Mouse (Mus musculus) forebrain, embryonic 10.5 days (tissue): ENCODE measurements at regions not wholly inside any gene's neighbourhood (a gene's known extent, or its start where the extent isn't known, plus 50 kb on each side); places are given as distances from the start of the nearest gene placed in this dataset.
"Not testable (repeated sequence)": the region's sequence is repeated elsewhere in the genome, so short reads cannot be mapped to it uniquely, and the experiment has no call there.

Experiments used
- DNase-seq: peaks from one replicate; pipeline ENCODE4 v3.0.0-alpha.2; 2017; ENCODE audit warnings: low spot score; ENCODE audit errors: extremely low spot score
- H3K27ac ChIP-seq: fragments of 300-500 bp; sonication (generic); 2 replicates; pipeline ENCODE4 v1.5.1; 2016; ENCODE audit warnings: mild to moderate bottlenecking
- H3K27me3 ChIP-seq: fragments of 300-500 bp; sonication (generic); 2 replicates; pipeline ENCODE4 v1.6.1; 2016; ENCODE audit warnings: mild to moderate bottlenecking; ENCODE audit not compliant: poor library complexity, severe bottlenecking
- H3K36me3 ChIP-seq: fragments of 300-500 bp; sonication (generic); replicated peaks from 2 replicates; pipeline ENCODE4 v1.6.1; 2016; ENCODE audit warnings: mild to moderate bottlenecking, moderate library complexity
- H3K4me1 ChIP-seq: fragments of 300-500 bp; sonication (generic); 2 replicates; pipeline ENCODE4 v1.6.1; 2016
- H3K4me3 ChIP-seq: fragments of 300-500 bp; sonication (generic); 2 replicates; pipeline ENCODE4 v1.5.1; 2016; ENCODE audit warnings: mild to moderate bottlenecking, moderate library complexity
- H3K9me3 ChIP-seq: fragments of 300-500 bp; sonication (generic); 2 replicates; pipeline ENCODE4 v1.6.1; 2016; ENCODE audit warnings: mild to moderate bottlenecking, moderate library complexity
- WGBS: fragments of 180-500 bp; shearing (Covaris S2); methylation state at CpG from one replicate; pipeline ENCODE4 v1.1.7; 2016; 5-methylcytosine and 5-hydroxymethylcytosine counted together

DNA sequence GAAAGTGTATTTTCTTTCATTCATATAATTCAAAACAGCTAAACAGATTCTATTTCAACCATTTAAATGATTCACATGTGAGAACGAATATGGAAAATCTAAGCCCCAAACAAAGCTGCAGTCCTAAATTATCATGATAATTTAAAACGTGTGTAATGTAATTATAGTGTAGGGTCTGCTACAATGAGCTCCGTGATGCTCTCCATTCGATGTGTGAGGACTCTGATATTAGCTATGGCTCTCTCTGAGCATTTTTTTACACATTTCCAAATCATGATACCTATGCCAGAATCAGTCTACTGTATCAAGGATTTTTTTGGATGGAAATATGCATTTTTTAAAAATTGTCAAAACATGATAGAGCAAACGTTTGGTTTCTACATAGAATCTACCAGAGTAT is 785.8 kb upstream of the Pou3f3 start:
- H3K36me3 ChIP-seq, result no peaks in the 10 kb centered on the region
- 79% methylated on average over 5 of the region's 5 CpGs for WGBS
- H3K4me3 ChIP-seq, result no peak overlapping the region
- H3K9me3 ChIP-seq, result no peaks in the 10 kb centered on the region
- peaks cover 7% of the 10 kb centered on the region for H3K4me1 ChIP-seq
- no peak overlapping the region for H3K27ac ChIP-seq
- no peak for DNase-seq
- no peaks in the 10 kb centered on the region for H3K27me3 ChIP-seq

DNA sequence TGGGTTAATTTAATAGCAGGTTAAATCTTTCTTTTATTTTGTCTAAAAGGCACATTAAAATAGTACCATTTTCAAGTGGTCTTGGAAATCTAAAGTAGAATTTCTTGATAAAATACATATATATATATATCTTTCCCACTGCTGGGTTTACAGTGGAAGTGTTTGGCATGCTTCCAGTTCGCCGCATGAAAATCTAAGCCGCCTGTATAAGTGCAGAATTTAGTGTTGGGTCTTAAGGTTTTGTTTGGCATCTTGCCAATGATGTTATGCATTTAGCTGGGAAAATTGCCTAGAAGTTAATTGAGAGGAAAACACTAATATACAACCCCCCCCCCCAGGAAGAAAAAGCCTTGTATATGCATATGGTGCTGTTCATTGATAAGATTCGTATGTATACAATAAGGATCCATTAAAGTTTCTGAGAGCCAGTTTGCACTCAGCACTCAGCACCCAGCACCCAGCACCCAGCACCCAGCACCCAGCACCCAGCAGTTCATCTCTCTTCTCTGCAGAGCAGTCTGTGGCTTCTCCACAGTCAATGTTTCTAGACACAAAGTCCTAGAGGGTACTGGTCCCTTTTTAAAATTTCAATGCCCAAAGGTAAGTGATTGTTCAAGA is 778.7 kb upstream of the Pou3f3 start:
- Histone ChIP-seq H3K27me3 (0 out of 2 replicates have a peak, but pooled peaks cover 4% of the 10 kb centered on the region), H3K4me3 (no peak overlapping the region), H3K36me3 (no peaks in the 10 kb centered on the region), H3K4me1 (peaks cover 44% of the 10 kb centered on the region), H3K9me3 (no peaks in the 10 kb centered on the region), H3K27ac (peak overlapping the region; percentile 77)
- WGBS, result 90% methylated on average over 4 of the region's 4 CpGs
- DNase-seq, result no peak

DNA sequence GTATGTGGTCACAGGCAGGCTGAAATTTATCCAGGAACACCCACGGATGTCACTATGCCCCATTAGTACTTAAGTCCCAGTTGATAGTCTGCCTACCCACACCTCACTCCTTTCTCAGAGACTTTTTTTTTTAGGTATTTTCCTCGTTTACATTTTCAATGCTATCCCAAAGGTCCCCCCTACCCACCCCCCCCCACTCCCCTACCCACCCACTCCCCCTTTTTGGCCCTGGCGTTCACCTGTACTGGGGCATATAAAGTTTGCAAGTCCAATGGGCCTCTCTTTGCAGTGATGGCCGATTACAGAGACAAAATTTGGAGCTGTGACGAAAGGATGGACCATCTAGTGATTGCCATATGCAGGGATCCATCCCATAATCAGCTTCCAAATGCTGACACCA is 777.8 kb upstream of the Pou3f3 start:
- H3K9me3 ChIP-seq, H3K27me3 ChIP-seq, H3K36me3 ChIP-seq, H3K4me3 ChIP-seq, DNase-seq: not testable (repeated sequence)
- Histone ChIP-seq H3K27ac (peak overlapping the region; percentile 77), H3K4me1 (peaks cover 37% of the 10 kb centered on the region)
- WGBS, result 58% methylated on average over 5 of the region's 5 CpGs

DNA sequence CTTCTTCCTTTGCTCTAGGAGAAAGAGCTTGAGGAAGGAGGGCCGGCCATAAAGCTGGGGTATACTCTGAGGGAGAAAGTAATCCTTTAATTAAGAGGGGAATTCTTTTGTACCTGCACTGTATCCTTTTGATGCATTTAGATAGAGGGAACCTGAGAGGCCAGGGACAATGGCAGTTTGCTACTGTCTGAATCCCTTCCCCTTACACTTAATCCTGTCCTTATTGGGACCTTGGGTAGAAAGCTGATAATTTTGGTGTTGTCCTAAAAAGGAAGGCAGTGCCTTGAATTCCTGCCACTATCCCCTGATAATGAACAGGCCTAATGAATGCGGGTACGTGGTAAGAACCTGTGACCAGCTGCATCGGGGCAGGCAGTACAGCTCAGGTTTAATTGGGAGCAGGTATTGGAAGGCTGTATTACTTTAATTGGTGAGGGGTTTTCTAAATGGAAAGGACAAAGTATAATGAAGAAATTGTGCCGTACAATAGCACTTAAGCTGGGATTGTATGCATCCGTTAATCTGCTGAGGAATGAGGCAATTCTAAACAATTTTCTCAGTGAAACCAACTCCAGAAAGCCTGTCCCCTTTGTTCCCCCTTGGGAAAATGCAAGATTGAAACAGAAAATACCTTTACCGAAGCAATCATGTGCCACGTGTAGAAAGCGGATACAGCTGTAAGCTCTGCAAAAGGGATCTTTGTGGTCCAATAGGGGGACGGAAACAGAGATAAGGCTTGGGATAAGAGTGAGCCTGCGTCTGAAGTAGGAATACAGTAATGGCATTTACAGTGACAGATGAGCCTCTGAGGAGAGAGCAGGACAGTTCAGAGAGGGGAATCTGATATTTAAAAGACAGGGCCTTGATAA is 776.9 kb upstream of the Pou3f3 start:
- Histone ChIP-seq H3K4me3 (peak overlapping the region; percentile 21), H3K9me3 (no peaks in the 10 kb centered on the region), H3K27me3 (0 out of 2 replicates have a peak, but pooled peaks cover 4% of the 10 kb centered on the region), H3K4me1 (peaks cover 37% of the 10 kb centered on the region), H3K27ac (peak overlapping the region; percentile 77), H3K36me3 (no peaks in the 10 kb centered on the region)
- WGBS, result 16% methylated on average over 11 of the region's 11 CpGs
- DNase-seq, result peak; percentile 60

DNA sequence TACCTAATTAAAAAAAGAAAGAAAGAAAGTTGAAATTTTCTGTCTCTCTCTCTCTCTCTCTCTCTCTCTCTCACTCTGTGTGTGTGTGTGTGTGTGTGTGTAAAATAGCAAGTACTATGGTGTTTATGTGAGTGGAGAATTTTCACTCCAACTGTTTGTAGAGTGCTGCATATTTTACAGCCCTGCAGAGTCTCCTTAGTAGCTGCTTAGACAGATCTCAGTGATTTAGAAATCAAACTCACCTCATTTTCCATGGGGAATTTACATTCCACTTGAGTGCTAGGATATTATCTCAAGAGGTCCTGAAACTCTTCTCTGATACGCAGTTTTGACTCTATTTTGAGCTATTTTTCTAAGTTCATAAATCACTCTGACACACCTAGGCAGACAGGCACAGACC is 761.8 kb upstream of the Pou3f3 start:
- DNase-seq, result no peak
- H3K4me3 ChIP-seq, result no peak overlapping the region
- peaks cover 15% of the 10 kb centered on the region for H3K4me1 ChIP-seq
- no peaks in the 10 kb centered on the region for H3K9me3 ChIP-seq
- no peaks in the 10 kb centered on the region for H3K36me3 ChIP-seq
- whole genome bisulfite sequencing, result 92% methylated on average over 1 of the region's 1 CpGs
- H3K27ac ChIP-seq, result no peak overlapping the region
- peaks cover 34% of the 10 kb centered on the region for H3K27me3 ChIP-seq

DNA sequence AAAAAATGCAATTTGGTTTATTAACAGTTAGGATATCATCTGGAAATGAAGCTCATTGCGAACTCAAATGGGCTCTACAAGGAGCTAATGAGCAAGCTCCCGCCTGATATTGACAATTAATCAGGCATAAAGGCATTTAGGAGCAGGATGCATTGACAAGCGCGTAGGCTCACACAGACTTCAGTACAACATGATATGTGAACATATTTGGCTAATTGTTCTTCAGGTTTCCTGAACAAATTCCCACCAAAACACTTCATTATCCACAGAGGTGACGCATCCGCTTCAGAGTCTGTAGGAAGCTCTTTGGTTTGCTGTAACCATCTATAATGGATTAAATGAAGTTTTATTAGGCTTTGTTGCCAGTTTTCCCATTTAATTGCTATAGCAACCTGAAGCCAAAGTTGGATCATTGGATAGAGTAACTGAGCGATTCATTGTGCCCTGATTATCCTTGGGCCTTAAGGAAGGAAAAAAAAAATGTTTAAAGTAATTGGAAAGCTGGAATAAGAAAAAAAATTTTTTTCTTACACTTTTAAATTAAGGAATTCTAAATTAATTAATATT is 759.6 kb upstream of the Pou3f3 start:
- WGBS, result 33% methylated on average over 7 of the region's 7 CpGs
- DNase-seq, result peak; percentile 25

DNA sequence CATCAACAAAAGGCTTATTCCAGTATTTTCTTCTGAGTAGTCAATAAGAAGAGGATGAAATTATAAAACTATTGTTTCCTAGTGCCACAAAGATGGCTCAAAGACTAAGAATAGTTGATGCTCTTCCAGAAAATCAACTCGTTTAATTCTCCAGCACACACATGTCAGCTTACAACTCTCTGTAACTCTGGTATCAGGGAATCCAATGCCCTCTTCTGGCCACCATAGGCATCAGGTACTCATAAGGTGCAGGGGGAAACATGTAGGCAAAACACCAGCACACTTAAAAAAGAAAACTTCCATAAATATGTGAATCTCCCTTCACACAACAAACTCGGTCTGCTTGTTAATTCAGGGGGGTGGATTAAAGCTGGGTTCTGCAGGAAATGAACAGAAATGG is 734.6 kb upstream of the Pou3f3 start:
- no peaks in the 10 kb centered on the region for H3K36me3 ChIP-seq
- no peak overlapping the region for H3K4me3 ChIP-seq
- H3K4me1 ChIP-seq, result no peaks in the 10 kb centered on the region
- no peaks in the 10 kb centered on the region for H3K9me3 ChIP-seq
- no peaks in the 10 kb centered on the region for H3K27me3 ChIP-seq
- WGBS, result 66% methylated on average over 2 of the region's 2 CpGs
- no peak overlapping the region for H3K27ac ChIP-seq
- DNase-seq, result no peak

More for the DNA sequence above, 759.6 kb upstream of the Pou3f3 start:
- no peak overlapping the region for H3K4me3 ChIP-seq
- H3K36me3 ChIP-seq, result no peaks in the 10 kb centered on the region
- no peaks in the 10 kb centered on the region for H3K9me3 ChIP-seq
- peaks cover 37% of the 10 kb centered on the region for H3K27me3 ChIP-seq
- no peak overlapping the region for H3K27ac ChIP-seq
- peaks cover 15% of the 10 kb centered on the region for H3K4me1 ChIP-seq

DNA sequence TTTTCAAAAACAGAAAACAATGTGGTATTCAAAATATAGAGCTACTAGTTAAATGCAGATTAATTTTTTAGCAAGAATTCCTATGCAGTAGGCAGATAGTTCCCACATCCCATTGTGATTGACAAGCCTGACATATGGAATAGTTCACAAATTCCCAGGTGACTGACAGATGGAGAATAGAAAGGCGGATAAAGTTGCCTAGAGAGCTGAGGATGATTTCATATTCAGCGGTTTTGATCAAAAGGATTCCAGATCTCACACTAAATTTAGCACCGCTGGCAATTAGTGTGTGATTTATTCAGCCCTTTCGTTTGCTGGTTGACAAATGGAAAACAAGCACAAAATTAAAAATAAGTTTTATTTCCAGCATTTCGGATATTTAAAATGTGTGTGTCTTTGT is 714.0 kb upstream of the Pou3f3 start:
- DNase-seq, result no peak
- Histone ChIP-seq H3K4me3 (no peak overlapping the region), H3K27ac (no peak overlapping the region), H3K36me3 (no peaks in the 10 kb centered on the region), H3K4me1 (no peaks in the 10 kb centered on the region), H3K9me3 (no peaks in the 10 kb centered on the region), H3K27me3 (no peaks in the 10 kb centered on the region)
- 90% methylated on average over 5 of the region's 5 CpGs for WGBS

DNA sequence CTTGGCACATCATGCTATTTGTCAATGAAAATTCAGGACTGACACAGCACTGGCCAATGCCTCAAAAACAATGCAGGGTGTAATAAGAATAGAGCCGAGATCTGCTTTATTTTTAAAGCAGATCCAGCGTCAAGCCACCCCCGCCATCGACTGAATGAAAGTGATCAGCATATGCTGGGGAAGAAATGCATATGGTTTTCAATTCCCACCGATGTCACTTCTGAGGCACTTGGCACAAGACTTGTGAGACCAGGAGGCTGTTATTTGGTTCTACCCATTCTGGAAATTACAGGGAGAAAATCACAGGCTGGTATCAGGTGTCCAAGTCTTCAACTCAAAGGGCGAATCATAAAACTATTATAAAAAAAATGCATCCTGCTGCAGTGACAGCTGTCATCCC is 689.3 kb upstream of the Pou3f3 start:
- no peaks in the 10 kb centered on the region for H3K9me3 ChIP-seq
- H3K4me3 ChIP-seq, result no peak overlapping the region
- no peak overlapping the region for H3K27ac ChIP-seq
- no peaks in the 10 kb centered on the region for H3K27me3 ChIP-seq
- no peaks in the 10 kb centered on the region for H3K4me1 ChIP-seq
- no peak for DNase-seq
- 86% methylated on average over 6 of the region's 6 CpGs for WGBS
- no peaks in the 10 kb centered on the region for H3K36me3 ChIP-seq

DNA sequence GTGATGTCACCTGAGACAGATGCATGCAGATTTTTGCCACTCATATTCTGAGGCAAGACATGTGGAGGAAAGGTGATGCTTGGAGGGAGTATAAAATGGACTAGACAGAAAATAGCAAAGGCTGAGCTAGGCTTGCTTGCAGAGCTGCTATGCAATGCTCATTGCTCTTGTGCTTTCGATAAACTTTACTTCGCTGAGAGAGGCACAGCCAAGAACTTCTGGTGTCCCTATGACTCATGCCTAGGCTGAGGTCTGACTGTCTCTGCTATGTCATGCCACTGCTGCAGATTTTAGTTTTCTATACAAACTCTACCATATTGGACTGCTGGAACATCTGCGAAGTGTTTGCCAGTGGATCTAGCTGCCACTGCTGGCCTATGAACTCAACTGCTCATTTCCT is 687.5 kb upstream of the Pou3f3 start:
- H3K9me3 ChIP-seq, result no peaks in the 10 kb centered on the region
- no peak overlapping the region for H3K4me3 ChIP-seq
- WGBS, result 96% methylated on average over 3 of the region's 3 CpGs
- no peak overlapping the region for H3K27ac ChIP-seq
- H3K36me3 ChIP-seq, result no peaks in the 10 kb centered on the region
- peaks cover 8% of the 10 kb centered on the region for H3K4me1 ChIP-seq
- H3K27me3 ChIP-seq, result no peaks in the 10 kb centered on the region
- DNase-seq, result no peak

DNA sequence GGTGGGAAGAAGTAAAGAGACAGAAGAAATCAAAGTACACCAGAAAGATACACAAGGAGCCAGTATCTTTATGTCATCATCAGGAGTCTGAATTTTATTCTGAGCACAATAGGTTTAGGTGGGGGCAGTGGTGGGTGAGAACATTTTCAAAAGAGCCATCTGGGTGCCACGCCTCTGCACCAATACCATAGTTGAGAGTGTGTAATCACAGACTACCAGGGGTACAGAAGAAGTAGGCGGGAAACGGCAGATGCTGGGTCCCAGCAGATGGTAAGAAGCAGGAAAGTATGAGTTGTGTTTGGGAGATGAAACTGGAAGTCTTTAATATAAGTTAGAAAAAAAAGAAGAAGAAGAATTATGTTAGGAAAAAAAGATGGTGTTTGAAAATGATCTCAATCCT is 682.7 kb upstream of the Pou3f3 start:
- no peaks in the 10 kb centered on the region for H3K9me3 ChIP-seq
- no peak for DNase-seq
- H3K4me1 ChIP-seq, result peaks cover 8% of the 10 kb centered on the region
- H3K27me3 ChIP-seq, result no peaks in the 10 kb centered on the region
- no peak overlapping the region; the same call in 1 of the 2 replicates for H3K27ac ChIP-seq
- no peaks in the 10 kb centered on the region for H3K36me3 ChIP-seq
- H3K4me3 ChIP-seq, result no peak overlapping the region
- 87% methylated on average over 3 of the region's 3 CpGs for whole genome bisulfite sequencing

DNA sequence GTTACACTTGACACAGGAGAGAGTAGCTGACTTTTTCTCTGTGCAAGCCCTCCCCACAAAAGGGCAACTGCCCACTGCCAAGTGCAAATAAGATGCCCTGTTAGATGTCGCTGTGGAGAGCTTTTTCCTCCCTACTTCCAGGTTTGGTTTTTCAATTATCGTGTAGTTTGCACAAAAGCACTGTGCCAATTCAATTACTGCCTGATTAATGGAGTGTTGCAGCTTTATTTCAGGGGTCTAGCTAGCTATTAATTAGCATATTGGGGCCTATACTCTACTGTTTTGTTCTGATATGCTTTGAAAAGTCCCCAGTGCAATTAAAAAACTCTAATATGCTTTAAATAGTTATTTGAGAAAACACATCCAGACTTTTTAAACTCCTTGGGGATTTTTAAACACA is 676.6 kb upstream of the Pou3f3 start:
- H3K27me3 ChIP-seq, result no peaks in the 10 kb centered on the region
- H3K27ac ChIP-seq, result no peak overlapping the region
- H3K9me3 ChIP-seq, result 0 out of 2 replicates have a peak, but pooled peaks cover 5% of the 10 kb centered on the region
- peaks cover 13% of the 10 kb centered on the region for H3K4me1 ChIP-seq
- whole genome bisulfite sequencing, result 52% methylated on average over 2 of the region's 2 CpGs
- H3K36me3 ChIP-seq, result no peaks in the 10 kb centered on the region
- H3K4me3 ChIP-seq, result no peak overlapping the region
- no peak for DNase-seq

DNA sequence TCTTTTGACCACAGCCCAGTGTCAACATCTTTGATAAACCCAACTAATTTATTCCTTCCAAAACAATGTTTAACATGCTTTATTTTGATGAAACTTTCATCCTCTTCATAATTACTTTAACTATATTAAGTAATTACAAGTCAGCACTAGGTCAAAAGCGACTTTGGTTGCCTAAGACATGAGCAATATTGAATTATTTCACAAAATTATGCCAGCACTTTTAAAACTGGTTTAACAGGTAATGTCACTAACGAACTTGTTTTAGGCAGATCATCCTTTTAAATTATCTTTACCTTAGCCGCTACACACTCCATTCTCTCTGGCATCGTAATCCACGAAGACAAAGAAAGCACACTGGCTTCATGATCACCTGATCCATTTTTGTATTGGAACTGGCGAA is 669.8 kb upstream of the Pou3f3 start:
- H3K4me1 ChIP-seq, result peaks cover 2% of the 10 kb centered on the region; the same call in 1 of the 2 replicates
- no peak for DNase-seq
- H3K4me3 ChIP-seq, result no peak overlapping the region
- H3K36me3 ChIP-seq, result no peaks in the 10 kb centered on the region
- no peak overlapping the region for H3K27ac ChIP-seq
- H3K27me3 ChIP-seq, result no peaks in the 10 kb centered on the region
- 85% methylated on average over 6 of the region's 6 CpGs for WGBS
- 0 out of 2 replicates have a peak, but pooled peaks cover 5% of the 10 kb centered on the region for H3K9me3 ChIP-seq
